Mouse (Mus musculus): ENCODE data around the gene Serac1.

DNA sequence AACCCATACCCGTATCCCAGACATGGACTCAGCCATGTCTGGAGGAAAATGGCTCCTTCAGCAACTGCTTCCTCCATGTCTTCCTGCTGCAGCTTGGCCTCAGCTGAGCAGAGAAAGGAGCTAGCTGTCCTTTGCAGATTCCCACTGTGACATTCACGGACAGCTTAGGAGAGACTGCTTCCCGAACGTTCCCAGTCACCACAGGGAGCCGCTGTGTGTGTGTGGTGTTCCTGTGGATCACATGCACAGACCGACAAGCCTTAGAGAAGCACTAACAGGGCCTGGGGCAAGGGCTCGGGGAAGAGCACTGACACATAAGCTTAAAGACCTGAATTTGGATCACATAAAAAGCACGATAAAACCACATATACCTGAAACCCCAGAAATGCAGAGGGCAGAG, 43.9 kb downstream of the Serac1 start:
- TF ChIP-seq CTCF (IDR thresholded peaks at IDR 0.05; ENCODE audit: low read depth) (no peak), EP300 (IDR thresholded peaks at IDR 0.05; ENCODE audit: low read depth) (no peak)

Data from liver, embryonic 14.5 days (tissue).